Mouse (Mus musculus) E14TG2a.4 (cell line): ENCODE results near the gene Kcnip4.

Experiments used
- H3K27me3 ChIP-seq: 2 replicates; pipeline ENCODE4 v1.6.1; 2014; ENCODE audit warnings: low read length, control low read depth; ENCODE audit not compliant: insufficient read depth
- H3K36me3 ChIP-seq: 2 replicates; pipeline ENCODE4 v1.6.1; 2014; ENCODE audit warnings: low read length, control low read depth; ENCODE audit not compliant: insufficient read depth
- H3K4me1 ChIP-seq: replicated peaks from 2 replicates; pipeline ENCODE4 v1.6.1; 2014; ENCODE audit warnings: low read depth, low read length, control low read depth
- H3K4me3 ChIP-seq: replicated peaks from 2 replicates; pipeline ENCODE4 v1.5.1; 2014; ENCODE audit warnings: mild to moderate bottlenecking, low read length
- H3K9me3 ChIP-seq: 2 replicates; pipeline ENCODE4 v1.6.1; 2014; ENCODE audit warnings: low read length, control low read depth
- CTCF ChIP-seq: conservative IDR thresholded peaks from 2 replicates; pipeline ENCODE4 v1.5.1; 2014; ENCODE audit warnings: low read length
- NANOG ChIP-seq: IDR thresholded peaks from 2 replicates; pipeline ENCODE4 v1.6.1; 2014; ENCODE audit warnings: borderline replicate concordance, low read length, mixed read lengths
- POU5F1 ChIP-seq: IDR thresholded peaks from 2 replicates; pipeline ENCODE4 v1.6.1; 2014; ENCODE audit warnings: low read length, borderline replicate concordance

Gene Kcnip4

DNA sequence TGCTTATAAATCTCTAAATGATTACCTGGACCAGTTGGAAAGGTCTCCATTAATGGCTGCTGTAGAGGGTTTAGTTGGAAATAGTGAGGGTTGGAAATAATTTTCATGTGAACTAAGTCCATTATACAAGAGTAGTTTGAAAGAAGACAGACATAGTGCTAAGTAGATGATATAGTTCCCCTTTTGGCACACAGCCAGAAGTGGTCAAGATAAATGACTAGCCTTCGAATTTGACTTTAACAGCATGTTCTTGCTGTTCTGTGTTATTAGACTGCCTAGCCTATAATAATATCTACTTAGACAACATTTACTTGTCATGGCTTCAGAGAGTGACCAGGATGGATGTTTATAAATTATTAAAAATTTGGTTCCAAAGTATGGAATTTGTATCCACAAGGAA is 941.3 kb downstream of the Kcnip4 start:
- TF ChIP-seq CTCF, result no peak
- no peak for TF ChIP-seq POU5F1
- Histone ChIP-seq H3K27me3 (no peaks in the 10 kb centered on the region), H3K36me3 (no peaks in the 10 kb centered on the region), H3K9me3 (no peaks in the 10 kb centered on the region), H3K4me3 (no peak overlapping the region), H3K4me1 (no peaks in the 10 kb centered on the region)

DNA sequence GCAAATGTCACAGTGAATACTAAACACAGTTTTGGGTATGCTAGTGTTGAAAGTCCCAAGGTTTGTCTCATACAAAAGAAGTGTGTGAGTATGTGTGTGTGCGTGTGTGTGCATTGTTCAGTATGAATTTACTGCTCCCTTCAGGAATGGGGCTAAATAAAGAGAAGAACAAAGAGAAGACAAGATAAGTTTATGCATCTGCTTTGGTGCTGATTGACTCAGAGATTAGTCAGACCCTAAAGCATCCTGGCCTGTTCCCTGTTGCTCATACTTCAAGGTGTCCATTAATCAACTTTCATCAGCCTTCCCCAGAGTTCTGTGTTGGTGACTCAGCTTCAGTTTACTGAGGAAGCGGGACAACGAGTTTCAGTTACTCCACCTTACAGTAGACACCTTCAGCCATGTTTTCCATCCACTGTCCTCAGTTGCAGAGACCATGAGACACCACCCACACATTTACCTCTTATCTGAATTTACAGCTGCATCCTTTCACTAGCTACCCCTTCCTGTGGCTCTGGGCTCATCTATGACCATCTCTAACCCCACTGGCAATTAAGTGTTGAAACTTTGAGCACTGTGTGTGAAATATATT is 960.6 kb downstream of the Kcnip4 start:
- TF ChIP-seq CTCF, result no peak
- no peak for TF ChIP-seq NANOG
- TF ChIP-seq POU5F1, result no peak
- Histone ChIP-seq H3K4me3 (no peak overlapping the region), H3K27me3 (no peaks in the 10 kb centered on the region), H3K9me3 (no peaks in the 10 kb centered on the region), H3K4me1 (no peaks in the 10 kb centered on the region), H3K36me3 (no peaks in the 10 kb centered on the region)

- H3K27me3 ChIP-seq, result no peaks in the 10 kb centered on the region
- H3K4me1 ChIP-seq, result no peaks in the 10 kb centered on the region
- no peak overlapping the region for H3K4me3 ChIP-seq
- no peaks in the 10 kb centered on the region for H3K36me3 ChIP-seq
- TF ChIP-seq NANOG, result no peak
- no peak for TF ChIP-seq CTCF
- TF ChIP-seq POU5F1, result no peak
- no peaks in the 10 kb centered on the region for H3K9me3 ChIP-seq
These were observed 973.0 kb downstream of the Kcnip4 start for GRCm38 (mm10) chr5:48551753-48552152.

DNA sequence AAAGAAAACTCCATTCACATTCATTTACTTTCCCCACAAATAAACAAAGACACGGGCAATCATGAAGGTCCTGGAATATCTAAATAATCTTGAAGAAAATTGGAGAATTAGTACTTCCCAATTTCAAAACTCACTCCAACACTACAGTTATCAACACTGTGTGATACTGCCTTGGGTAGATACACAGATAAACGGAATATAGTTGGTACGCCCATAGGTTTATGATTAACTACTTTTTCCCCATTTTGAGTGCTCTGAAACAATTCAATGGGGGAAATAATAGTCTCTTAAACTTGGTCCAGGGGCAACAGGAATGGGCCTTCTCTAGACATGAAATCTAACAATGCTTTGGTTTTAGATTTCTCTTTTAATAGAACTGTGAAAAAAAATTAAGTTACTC is 978.9 kb downstream of the Kcnip4 start:
- TF ChIP-seq NANOG (no peak), POU5F1 (no peak), CTCF (no peak)
- H3K4me3 ChIP-seq, result no peak overlapping the region
- no peaks in the 10 kb centered on the region for H3K4me1 ChIP-seq
- no peaks in the 10 kb centered on the region for H3K27me3 ChIP-seq
- H3K9me3 ChIP-seq, result no peaks in the 10 kb centered on the region
- no peaks in the 10 kb centered on the region for H3K36me3 ChIP-seq

- no peaks in the 10 kb centered on the region for H3K36me3 ChIP-seq
- no peak for TF ChIP-seq POU5F1
- no peak for TF ChIP-seq NANOG
- no peak for TF ChIP-seq CTCF
- H3K4me1 ChIP-seq, result no peaks in the 10 kb centered on the region
- no peak overlapping the region for H3K4me3 ChIP-seq
- no peaks in the 10 kb centered on the region for H3K27me3 ChIP-seq
- no peaks in the 10 kb centered on the region for H3K9me3 ChIP-seq
These were observed 979.6 kb downstream of the Kcnip4 start for GRCm38 (mm10) chr5:48544784-48545734.

DNA sequence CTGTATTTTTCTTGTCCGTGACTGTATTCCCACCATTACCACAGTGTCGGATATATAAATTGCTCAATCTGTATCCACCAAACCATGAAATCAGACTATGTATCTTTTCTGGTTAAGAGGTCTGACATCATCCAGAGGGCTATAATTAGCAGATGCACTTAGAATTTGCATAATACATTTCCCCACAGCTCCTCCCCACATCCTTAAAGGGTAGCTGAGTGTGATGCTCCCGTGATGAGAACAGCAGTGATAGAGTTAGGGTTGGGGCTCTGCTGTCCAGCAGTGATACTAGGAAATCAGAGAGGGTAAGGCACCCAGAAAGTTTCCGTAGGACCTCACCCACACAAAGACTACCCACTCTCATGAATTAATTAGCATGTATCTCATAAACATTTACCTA is 1006.7 kb downstream of the Kcnip4 start:
- H3K4me1 ChIP-seq, result no peaks in the 10 kb centered on the region
- H3K27me3 ChIP-seq, result no peaks in the 10 kb centered on the region
- no peaks in the 10 kb centered on the region for H3K36me3 ChIP-seq
- no peak for TF ChIP-seq POU5F1
- H3K9me3 ChIP-seq, result no peaks in the 10 kb centered on the region
- no peak overlapping the region for H3K4me3 ChIP-seq

- TF ChIP-seq CTCF (no peak), POU5F1 (no peak), NANOG (no peak)
- no peak overlapping the region for H3K4me3 ChIP-seq
- no peaks in the 10 kb centered on the region for H3K4me1 ChIP-seq
- no peaks in the 10 kb centered on the region for H3K27me3 ChIP-seq
- no peaks in the 10 kb centered on the region for H3K9me3 ChIP-seq
- H3K36me3 ChIP-seq, result no peaks in the 10 kb centered on the region
These were observed 1011.4 kb downstream of the Kcnip4 start for GRCm38 (mm10) chr5:48513354-48513753.

GRCm38 (mm10) chr5:48511357-48511756 is 1013.4 kb downstream of the Kcnip4 start:
- H3K9me3 ChIP-seq, result no peaks in the 10 kb centered on the region
- TF ChIP-seq POU5F1 (no peak), CTCF (no peak), NANOG (no peak)
- H3K27me3 ChIP-seq, result no peaks in the 10 kb centered on the region
- no peaks in the 10 kb centered on the region for H3K4me1 ChIP-seq
- H3K36me3 ChIP-seq, result no peaks in the 10 kb centered on the region
- no peak overlapping the region for H3K4me3 ChIP-seq

GRCm38 (mm10) chr5:48510241-48510640 is 1014.5 kb downstream of the Kcnip4 start:
- H3K9me3 ChIP-seq, result no peaks in the 10 kb centered on the region
- H3K4me3 ChIP-seq, result no peak overlapping the region
- H3K36me3 ChIP-seq, result no peaks in the 10 kb centered on the region
- TF ChIP-seq CTCF, result no peak
- TF ChIP-seq POU5F1, result no peak
- no peak for TF ChIP-seq NANOG
- no peaks in the 10 kb centered on the region for H3K4me1 ChIP-seq
- H3K27me3 ChIP-seq, result no peaks in the 10 kb centered on the region
